Mouse (Mus musculus): ENCODE data around the gene Tesmin.
A peak's percentile ranks its signal among the peaks of the same experiment; 100 is the strongest.

The Tesmin gene

GRCm38 (mm10) chr19:3394216-3394615, 5.6 kb downstream of the Tesmin start:
- no peak for DNase-seq

GRCm38 (mm10) chr19:3400057-3400456, 11.4 kb downstream of the Tesmin start:
- DNase-seq, result no peak

GRCm38 (mm10) chr19:3401504-3401903, 12.8 kb downstream of the Tesmin start:
- DNase-seq, result no peak

GRCm38 (mm10) chr19:3401943-3402342, 13.3 kb downstream of the Tesmin start:
- no peak for DNase-seq

GRCm38 (mm10) chr19:3402390-3402789, 13.7 kb downstream of the Tesmin start:
- no peak for DNase-seq

- no peak for DNase-seq
Measured at GRCm38 (mm10) chr19:3404030-3404429, 15.4 kb downstream of the Tesmin start.

GRCm38 (mm10) chr19:3405531-3406281, 17.0 kb downstream of the Tesmin start:
- no peak for DNase-seq

GRCm38 (mm10) chr19:3414268-3414733, 25.6 kb downstream of the Tesmin start, which contains the start of gene Gal:
Gene Gal (minus strand): TSS chr19:3414544.
- DNase-seq, result peak in 1 of 2 experiments; percentile 2

- DNase-seq, result no peak
Measured at GRCm38 (mm10) chr19:3419251-3419650, 30.6 kb downstream of the Tesmin start.

GRCm38 (mm10) chr19:3422488-3422887, 33.8 kb downstream of the Tesmin start:
- DNase-seq, result no peak

- DNase-seq, result no peak
Measured at GRCm38 (mm10) chr19:3422981-3423380, 34.3 kb downstream of the Tesmin start.

GRCm38 (mm10) chr19:3424214-3424613, 35.6 kb downstream of the Tesmin start:
- no peak for DNase-seq

- no peak for DNase-seq
Measured at GRCm38 (mm10) chr19:3428057-3428830, 39.6 kb downstream of the Tesmin start.

- no peak for DNase-seq
Measured at GRCm38 (mm10) chr19:3429156-3429816, 40.6 kb downstream of the Tesmin start.

- no peak for DNase-seq
Measured at GRCm38 (mm10) chr19:3431066-3431465, 42.4 kb downstream of the Tesmin start.

GRCm38 (mm10) chr19:3431969-3432368, 43.3 kb downstream of the Tesmin start:
- DNase-seq, result no peak

GRCm38 (mm10) chr19:3434124-3434523, 45.5 kb downstream of the Tesmin start:
- no peak for DNase-seq

- no peak for DNase-seq
Measured at GRCm38 (mm10) chr19:3434641-3435040, 46.0 kb downstream of the Tesmin start.

- DNase-seq, result no peak
Measured at GRCm38 (mm10) chr19:3435824-3436223, 47.2 kb downstream of the Tesmin start.

GRCm38 (mm10) chr19:3436840-3437239, 48.2 kb downstream of the Tesmin start:
- peak in 1 of 2 experiments; percentile 34 for DNase-seq

GRCm38 (mm10) chr19:3437980-3438379, 49.3 kb downstream of the Tesmin start:
- no peak for DNase-seq

GRCm38 (mm10) chr19:3440667-3441066, 52.0 kb downstream of the Tesmin start:
- no peak for DNase-seq

- DNase-seq, result no peak
Measured at GRCm38 (mm10) chr19:3441092-3441491, 52.4 kb downstream of the Tesmin start.
